Mouse (Mus musculus) ovary, adult 2 months (tissue): ENCODE measurements around the gene Ampd1. TPM values are rescaled to one million over a fixed set of nuclear protein-coding genes. Genes with fewer than 3 reads are reported as not detected.

ENCODE experiments used
- polyA plus RNA-seq: library from polyadenylated mRNA; depleted of rRNA; stranded (reverse); fragments of >200 nt; gene quantifications from 2 replicates; pipeline ENCODE4 v1.2.3, GENCODE M21; 2012; rRNA removed

Ampd1 gene
- polyA plus RNA-seq: 0.33 TPM in 1 of 2 replicates, not detected in the other

DNA sequence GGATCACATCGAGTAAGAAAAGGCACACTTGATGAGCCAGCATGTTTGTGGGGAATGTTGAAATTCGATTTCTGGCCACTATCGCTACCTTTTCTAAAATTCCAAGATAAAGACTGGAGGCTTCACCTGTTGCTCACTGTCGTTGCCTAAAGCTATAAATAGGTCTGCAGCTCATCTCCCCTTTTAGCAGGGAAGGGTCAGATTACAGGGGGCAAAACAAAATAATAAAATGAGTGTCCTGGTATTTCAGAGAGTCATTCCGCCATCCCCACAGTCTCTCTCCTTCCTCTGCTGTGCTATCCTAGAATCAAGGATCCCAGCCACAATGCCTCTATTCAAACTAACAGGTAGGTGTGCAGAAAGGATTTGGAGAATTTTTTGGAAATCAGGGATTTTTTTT lies at the start of gene Ampd1:
TSS of gene Ampd1 (plus strand) at position 244 of the 400 bp plus-strand sequence.

DNA sequence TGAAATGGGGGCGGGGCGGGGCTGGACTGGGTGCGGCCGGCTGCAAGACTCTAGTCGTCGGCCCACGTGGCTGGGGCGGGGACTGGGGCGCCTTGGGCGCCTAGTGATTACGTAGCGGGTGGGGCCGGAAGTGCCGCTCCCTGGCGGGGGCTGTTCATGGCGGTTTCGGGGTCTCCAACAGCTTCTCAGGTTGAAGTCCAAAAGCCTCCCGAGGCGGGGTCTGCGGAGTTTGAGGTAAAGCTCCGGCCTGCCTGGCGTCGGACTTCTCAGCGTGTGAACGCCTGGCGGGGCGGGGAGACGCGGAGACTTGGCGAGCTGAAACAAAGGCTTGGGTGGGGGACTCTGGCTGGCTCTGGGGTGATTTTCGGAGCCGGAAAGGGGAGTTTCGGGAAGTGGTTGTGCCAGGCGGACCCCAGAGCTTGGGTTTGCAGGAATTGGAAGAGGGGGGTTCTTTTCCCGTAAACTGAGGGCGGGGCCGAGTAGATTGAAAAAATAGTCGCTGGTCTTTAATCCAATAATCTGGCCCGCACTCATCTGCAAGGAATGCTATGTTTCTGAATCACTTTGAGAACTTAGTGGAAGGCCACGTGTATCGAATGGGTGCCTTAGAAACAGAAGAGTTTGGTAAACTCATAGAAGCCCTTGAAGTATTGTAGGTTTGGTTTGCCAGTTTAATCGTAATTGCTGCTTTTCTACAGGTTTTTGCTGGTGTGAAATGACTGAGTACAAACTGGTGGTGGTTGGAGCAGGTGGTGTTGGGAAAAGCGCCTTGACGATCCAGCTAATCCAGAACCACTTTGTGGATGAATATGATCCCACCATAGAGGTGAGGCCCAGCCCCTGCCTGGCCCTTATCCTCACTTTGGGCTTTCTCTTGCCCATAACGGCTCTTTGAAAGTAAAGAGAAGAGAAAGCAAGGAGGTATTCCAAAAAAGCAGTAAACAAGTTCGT lies 15.3 kb upstream of the Ampd1 start, which contains the start of gene Nras:
TSS of gene Nras (plus strand) at position 79 of the 951 bp plus-strand sequence.

DNA sequence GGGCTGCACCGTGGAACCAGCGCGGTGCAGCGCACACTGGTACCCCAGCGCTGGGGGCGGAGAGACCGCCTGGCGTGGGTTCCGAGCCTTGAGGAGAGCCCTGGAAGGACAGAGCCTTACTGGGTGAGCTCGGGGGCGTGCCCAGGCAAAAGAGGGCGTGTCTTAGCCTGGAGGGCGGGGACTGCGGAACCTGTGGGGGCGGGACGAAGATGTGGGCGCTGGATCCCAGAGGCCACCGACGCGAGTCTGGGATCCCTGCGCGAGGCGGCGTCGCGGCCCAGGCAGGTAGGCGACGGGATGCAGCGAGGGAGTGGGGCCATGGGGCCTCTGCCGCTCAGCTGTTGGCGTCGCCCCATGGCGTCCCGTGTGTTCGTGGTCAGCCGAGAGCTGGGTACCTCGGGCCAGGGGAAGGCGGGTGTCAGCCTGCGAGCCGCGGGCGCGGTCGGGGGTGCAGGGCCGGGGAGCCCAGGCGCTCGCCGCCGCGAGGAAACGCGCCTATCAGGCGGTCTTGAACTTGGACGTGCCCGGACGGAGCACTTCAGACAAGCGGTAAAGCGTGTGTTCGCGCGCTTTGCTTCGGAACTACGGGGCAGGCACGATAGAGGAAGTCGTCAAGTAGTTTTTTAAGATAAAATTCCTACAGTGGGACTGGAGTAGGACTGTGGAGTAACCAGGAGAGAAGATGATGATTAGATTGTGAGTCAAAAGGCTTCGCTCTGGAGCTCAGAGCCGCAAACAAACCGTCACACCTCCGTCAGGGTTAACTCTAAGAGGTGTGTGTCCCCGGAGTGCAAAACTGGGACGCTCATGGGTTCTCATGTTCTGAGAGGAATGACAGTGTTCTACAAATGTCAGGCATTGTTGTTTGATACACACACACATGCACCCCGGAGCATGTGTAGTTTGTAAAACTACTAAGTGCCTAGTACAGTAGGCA lies 28.9 kb downstream of the Ampd1 start, which contains the start of gene Dennd2c:
TSS of gene Dennd2c (plus strand) at position 151 of the 937 bp plus-strand sequence.

Other genes starting within 250 kb of the Ampd1 start
- 0.37 TPM in 1 of 2 replicates, not detected in the other for gene Sycp1, start 137.9 kb upstream of the Ampd1 start, polyA plus RNA-seq
- gene Nr1h5, start 109.9 kb upstream of the Ampd1 start, polyA plus RNA-seq: 0.09 and 0.11 TPM in 2 replicates
- gene Sike1, start 78.3 kb upstream of the Ampd1 start, polyA plus RNA-seq: 21.1 and 30.8 TPM in 2 replicates
- gene Csde1, start 53.6 kb upstream of the Ampd1 start, polyA plus RNA-seq: 13.0 and 18.6 TPM in 2 replicates
- 13.6 and 20.3 TPM in 2 replicates for gene Nras, start 15.7 kb upstream of the Ampd1 start, polyA plus RNA-seq
- 0.73 and 0.92 TPM in 2 replicates for gene Dennd2c, start 28.6 kb downstream of the Ampd1 start, polyA plus RNA-seq
- gene Bcas2, start 97.6 kb downstream of the Ampd1 start, polyA plus RNA-seq: 21.0 and 21.4 TPM in 2 replicates
- 10.2 and 14.1 TPM in 2 replicates for gene Trim33, start 205.3 kb downstream of the Ampd1 start, polyA plus RNA-seq